ENCODE assay signal across 16 mouse cellular contexts in the genomic region with DNA sequence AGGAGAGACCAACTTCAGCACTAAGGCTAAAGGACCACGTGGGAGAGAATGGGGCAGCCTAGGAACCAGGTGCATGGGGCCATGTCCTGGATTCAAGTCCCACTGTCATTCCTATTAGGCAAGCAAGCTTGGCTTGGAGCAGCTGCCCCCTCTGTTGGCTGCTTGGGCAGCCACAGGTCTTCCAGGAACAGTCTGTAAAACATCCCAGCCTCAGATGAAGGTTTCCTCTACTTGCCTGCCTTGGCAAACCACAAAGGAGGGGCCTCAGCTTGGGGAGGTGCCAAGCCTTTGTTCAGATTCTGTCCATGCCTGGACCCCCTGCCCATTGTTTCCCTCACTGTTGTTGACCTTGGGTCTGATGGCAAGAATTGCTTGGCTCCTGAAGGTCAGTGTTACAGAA. TPM values are rescaled to one million over a fixed set of nuclear protein-coding genes. Genes with fewer than 3 reads are reported as not detected.
A peak's percentile ranks its signal among the peaks of the same experiment; 100 is the strongest.
DNase-seq lines count a peak whose midpoint lies in the region; ATAC-seq and TF ChIP-seq lines count a peak whose summit lies in the region.
"Had no signal": no experiment of that assay in that cellular context is flagged by ENCODE, and none has a peak within 500 bp of the region (broad histone marks: within the 10 kb centered on the region; RNA-seq: fewer than 3 reads in every experiment).

No protein-coding gene starts in this region.

- DNase-seq in forebrain, postnatal 0 days, result no peak
- no peak for DNase-seq in forebrain, embryonic 11.5 days (ENCODE audit: low spot score)
- peak; percentile 63 for DNase-seq in lung, postnatal 0 days (ENCODE audit: low spot score)
- no peak for DNase-seq in lung, adult 18-20 months
- no peak for DNase-seq in liver, adult 2 months (ENCODE audit: extremely low read depth, low read depth, low spot score)
- no peak for DNase-seq in layer of hippocampus, postnatal 14 days (ENCODE audit: low spot score in 2 of 2)
- DNase-seq: cerebellum, postnatal 36 days; thymus, postnatal 14 days had no signal

- ATAC-seq in forebrain, postnatal 0 days, result no peak
- ATAC-seq in forebrain, embryonic 11.5 days (replicated peaks; ENCODE audit: low FRiP score), result no peak
- no peak for ATAC-seq in lung, postnatal 0 days
- ATAC-seq in stomach, embryonic 14.5 days (ENCODE audit: insufficient number of reproducible peaks, insufficient read depth, low FRiP score, low read depth), result no peak; the same call in 1 of the 2 replicates
- no peak for ATAC-seq in forebrain, embryonic 13.5 days
- ATAC-seq: activated CD4-positive, CD25-positive, alpha-beta regulatory T cell, adult 4 months; hindbrain, postnatal 0 days had no signal

- H3K9me3 ChIP-seq in forebrain, postnatal 0 days (ENCODE audit: low read length), result no peaks in the 10 kb centered on the region
- H3K9me3 ChIP-seq in forebrain, embryonic 11.5 days (ENCODE audit: control insufficient read depth, low read length), result no peaks in the 10 kb centered on the region
- H3K9me3 ChIP-seq in lung, postnatal 0 days (ENCODE audit: low read length), result no peaks in the 10 kb centered on the region
- no peaks in the 10 kb centered on the region for H3K9me3 ChIP-seq in stomach, embryonic 14.5 days (ENCODE audit: control insufficient read depth, low read depth, low read length)
- H3K9me3 ChIP-seq in forebrain, embryonic 13.5 days (replicated peaks), result no peaks in the 10 kb centered on the region
- H3K9me3 ChIP-seq: embryonic facial prominence, embryonic 13.5 days; heart, embryonic 13.5 days had no signal

- WGBS in forebrain, postnatal 0 days, result 78% methylated on average over 1 of the region's 1 CpGs
- 53% methylated on average over 1 of the region's 1 CpGs for WGBS in forebrain, embryonic 11.5 days
- WGBS in lung, postnatal 0 days, result 53% methylated on average over 1 of the region's 1 CpGs
- 32% methylated on average over 1 of the region's 1 CpGs for WGBS in liver, adult 2 months
- WGBS in stomach, embryonic 14.5 days, result 45% methylated on average over 1 of the region's 1 CpGs
- 68% methylated on average over 1 of the region's 1 CpGs for WGBS in forebrain, embryonic 13.5 days

- no peaks in the 10 kb centered on the region for H3K36me3 ChIP-seq in forebrain, postnatal 0 days (ENCODE audit: insufficient read depth)
- H3K36me3 ChIP-seq in forebrain, embryonic 11.5 days (ENCODE audit: control insufficient read depth, insufficient read depth, low read length), result no peaks in the 10 kb centered on the region
- H3K36me3 ChIP-seq in lung, postnatal 0 days (ENCODE audit: insufficient read depth, low read length), result no peaks in the 10 kb centered on the region
- no peaks in the 10 kb centered on the region for H3K36me3 ChIP-seq in liver, adult 2 months (ENCODE audit: control insufficient read depth, insufficient read depth, low read length)
- no peaks in the 10 kb centered on the region for H3K36me3 ChIP-seq in stomach, embryonic 14.5 days (ENCODE audit: control insufficient read depth, insufficient read depth, low read length)
- H3K36me3 ChIP-seq in forebrain, embryonic 13.5 days (ENCODE audit: poor library complexity, severe bottlenecking), result no peaks in the 10 kb centered on the region
- H3K36me3 ChIP-seq: embryonic facial prominence, embryonic 13.5 days; heart, embryonic 13.5 days had no signal

- H3K4me1 ChIP-seq in forebrain, postnatal 0 days (ENCODE audit: insufficient read depth), result no peaks in the 10 kb centered on the region
- no peaks in the 10 kb centered on the region for H3K4me1 ChIP-seq in forebrain, embryonic 11.5 days (replicated peaks; ENCODE audit: control insufficient read depth, insufficient read depth, low read length)
- H3K4me1 ChIP-seq in lung, postnatal 0 days (ENCODE audit: insufficient read depth, low read depth, low read length), result peaks cover 32% of the 10 kb centered on the region; the same call in 1 of the 2 replicates
- peaks cover 12% of the 10 kb centered on the region for H3K4me1 ChIP-seq in liver, adult 2 months (ENCODE audit: control insufficient read depth, insufficient read depth, low read length)
- H3K4me1 ChIP-seq in stomach, embryonic 14.5 days (ENCODE audit: control insufficient read depth, insufficient read depth, low read length), result peaks cover 7% of the 10 kb centered on the region; the same call in 1 of the 2 replicates
- no peaks in the 10 kb centered on the region for H3K4me1 ChIP-seq in forebrain, embryonic 13.5 days

- H3K4me3 ChIP-seq in forebrain, postnatal 0 days (ENCODE audit: low read depth, low read length), result no peak overlapping the region
- H3K4me3 ChIP-seq in forebrain, embryonic 11.5 days (ENCODE audit: low read depth, low read length), result no peak overlapping the region
- no peak overlapping the region for H3K4me3 ChIP-seq in lung, postnatal 0 days (ENCODE audit: low read depth, low read length)
- H3K4me3 ChIP-seq in liver, adult 2 months (ENCODE audit: insufficient read depth, low read depth, low read length), result no peak overlapping the region
- H3K4me3 ChIP-seq in stomach, embryonic 14.5 days (ENCODE audit: low read depth, low read length), result no peak overlapping the region
- H3K4me3 ChIP-seq in forebrain, embryonic 13.5 days, result no peak overlapping the region
- H3K4me3 ChIP-seq: embryonic facial prominence, embryonic 13.5 days; heart, embryonic 13.5 days had no signal

- no peak for TF ChIP-seq POLR2A in liver, adult 2 months (IDR thresholded peaks at IDR 0.05; ENCODE audit: extremely low read depth, insufficient read depth, low read length)

- H3K27ac ChIP-seq in forebrain, postnatal 0 days (ENCODE audit: low read depth, low read length), result no peak overlapping the region
- no peak overlapping the region for H3K27ac ChIP-seq in forebrain, embryonic 11.5 days (ENCODE audit: low read depth, low read length)
- H3K27ac ChIP-seq in lung, postnatal 0 days (ENCODE audit: low read length), result no peak overlapping the region
- no peak overlapping the region for H3K27ac ChIP-seq in liver, adult 2 months (replicated peaks; ENCODE audit: insufficient read depth, low read depth, low read length)
- peak overlapping the region; percentile 15; the same call in 1 of the 2 replicates for H3K27ac ChIP-seq in stomach, embryonic 14.5 days (ENCODE audit: low read length)
- H3K27ac ChIP-seq in forebrain, embryonic 13.5 days, result no peak overlapping the region
- H3K27ac ChIP-seq: embryonic facial prominence, embryonic 13.5 days; heart, embryonic 13.5 days; hindbrain, postnatal 0 days had no signal

- TF ChIP-seq CTCF in forebrain, postnatal 0 days (IDR thresholded peaks at IDR 0.05; ENCODE audit: low read depth), result 0 out of 2 replicates have a peak, but pooled peaks have one; percentile 8
- peak; percentile 70 for TF ChIP-seq CTCF in lung, postnatal 0 days (IDR thresholded peaks at IDR 0.05)
- peak; percentile 67 for TF ChIP-seq CTCF in liver, adult 2 months (IDR thresholded peaks at IDR 0.05; ENCODE audit: low read depth, low read length)

- no peak overlapping the region for H3K9ac ChIP-seq in forebrain, postnatal 0 days
- no peak overlapping the region for H3K9ac ChIP-seq in forebrain, embryonic 11.5 days (ENCODE audit: low read length)
- H3K9ac ChIP-seq in lung, postnatal 0 days (replicated peaks; ENCODE audit: low read depth), result no peak overlapping the region
- no peak overlapping the region for H3K9ac ChIP-seq in liver, adult 2 months (ENCODE audit: low read depth, low read length)
- H3K9ac ChIP-seq in stomach, embryonic 14.5 days (replicated peaks; ENCODE audit: low read depth, low read length), result no peak overlapping the region
- no peak overlapping the region for H3K9ac ChIP-seq in forebrain, embryonic 13.5 days
- H3K9ac ChIP-seq: embryonic facial prominence, embryonic 13.5 days; heart, embryonic 13.5 days had no signal

- no peaks in the 10 kb centered on the region for H3K27me3 ChIP-seq in forebrain, postnatal 0 days (ENCODE audit: insufficient read depth, low read length)
- H3K27me3 ChIP-seq in forebrain, embryonic 11.5 days (ENCODE audit: control insufficient read depth, insufficient read depth, low read length), result no peaks in the 10 kb centered on the region
- H3K27me3 ChIP-seq in lung, postnatal 0 days (replicated peaks; ENCODE audit: insufficient read depth, low read length), result no peaks in the 10 kb centered on the region
- H3K27me3 ChIP-seq in liver, adult 2 months (ENCODE audit: control insufficient read depth, insufficient read depth, low read length), result no peaks in the 10 kb centered on the region
- H3K27me3 ChIP-seq in stomach, embryonic 14.5 days (ENCODE audit: control insufficient read depth, insufficient read depth, low read length), result no peaks in the 10 kb centered on the region
- H3K27me3 ChIP-seq in forebrain, embryonic 13.5 days, result no peaks in the 10 kb centered on the region
- H3K27me3 ChIP-seq: embryonic facial prominence, embryonic 13.5 days had no signal

- peak; percentile 54; the same call in 1 of the 2 replicates for TF ChIP-seq EP300 in lung, postnatal 0 days (IDR thresholded peaks at IDR 0.05)

- no peaks in the 10 kb centered on the region for H3K79me2 ChIP-seq in liver, adult 2 months (ENCODE audit: control insufficient read depth, insufficient read depth, low read length)

- H3K4me2 ChIP-seq in forebrain, postnatal 0 days (ENCODE audit: low read depth), result no peak overlapping the region
- H3K4me2 ChIP-seq in forebrain, embryonic 11.5 days (ENCODE audit: low read depth, low read length, severe bottlenecking), result no peak overlapping the region
- H3K4me2 ChIP-seq in lung, postnatal 0 days (replicated peaks; ENCODE audit: low read depth, low read length), result no peak overlapping the region
- no peak overlapping the region for H3K4me2 ChIP-seq in stomach, embryonic 14.5 days (replicated peaks; ENCODE audit: low read depth, low read length)
- no peak overlapping the region for H3K4me2 ChIP-seq in forebrain, embryonic 13.5 days
- H3K4me2 ChIP-seq: embryonic facial prominence, embryonic 13.5 days; heart, embryonic 13.5 days had no signal

RNA-seq across cellular contexts. Expression of a gene that starts 11.4 kb away (rescaled TPM):
- total RNA-seq in forebrain, postnatal 0 days (2014; rRNA removed), result 10.3 and 13.0 TPM in 2 replicates
- 11.0 and 11.9 TPM in 2 replicates for polyA plus RNA-seq in forebrain, postnatal 0 days (2015; fragmentation: Nextera tagmentation; extraction: Ambion mirVana)
- polyA plus RNA-seq in forebrain, embryonic 11.5 days (2014; fragmentation: Nextera tagmentation; extraction: Ambion mirVana), result 0.61 and 0.92 TPM in 2 replicates
- polyA plus RNA-seq in lung, postnatal 0 days (2015; fragmentation: Nextera tagmentation; extraction: Ambion mirVana), result 514 and 711 TPM in 2 replicates
- 78.1 and 91.4 TPM in 2 replicates for total RNA-seq in liver, adult 2 months (2014; rRNA removed)
- polyA plus RNA-seq in liver, adult 2 months (2012; rRNA removed), result 78.3 and 88.6 TPM in 2 replicates
- 2.6 and 2.8 TPM in 2 replicates for polyA plus RNA-seq in stomach, embryonic 14.5 days (2014; fragmentation: Nextera tagmentation; extraction: Ambion mirVana)
- 1.7 and 4.2 TPM in 2 replicates for polyA plus RNA-seq in forebrain, embryonic 13.5 days (2015; fragmentation: Nextera tagmentation; extraction: Ambion mirVana)
- total RNA-seq in layer of hippocampus, postnatal 14 days (2021), result 10 to 100 TPM in 1 of 2 experiments, 1 to 10 TPM in 1; 1.5 to 16.2 TPM

RNA-seq across cellular contexts. Expression of a gene that starts 51.3 kb away (rescaled TPM):
- total RNA-seq in forebrain, postnatal 0 days (2014; rRNA removed), result not detected in 2 replicates
- not detected in 2 replicates for polyA plus RNA-seq in forebrain, postnatal 0 days (2015; fragmentation: Nextera tagmentation; extraction: Ambion mirVana)
- polyA plus RNA-seq in forebrain, embryonic 11.5 days (2014; fragmentation: Nextera tagmentation; extraction: Ambion mirVana), result not detected in 2 replicates
- 0.12 TPM in 1 of 2 replicates, not detected in the other for polyA plus RNA-seq in lung, postnatal 0 days (2015; fragmentation: Nextera tagmentation; extraction: Ambion mirVana)
- 0.09 TPM in 1 of 2 replicates, not detected in the other for total RNA-seq in liver, adult 2 months (2014; rRNA removed)
- 0.09 TPM in 1 of 2 replicates, not detected in the other for polyA plus RNA-seq in liver, adult 2 months (2012; rRNA removed)
- polyA plus RNA-seq in stomach, embryonic 14.5 days (2014; fragmentation: Nextera tagmentation; extraction: Ambion mirVana), result not detected in 2 replicates
- not detected in 2 replicates for polyA plus RNA-seq in forebrain, embryonic 13.5 days (2015; fragmentation: Nextera tagmentation; extraction: Ambion mirVana)
- not detected for total RNA-seq in layer of hippocampus, postnatal 14 days (2021)
- total RNA-seq: hindbrain, postnatal 0 days; left cerebral cortex, postnatal 36 days; megakaryocyte progenitor cell, adult 5-6 weeks had no signal
- polyA plus RNA-seq: activated CD4-positive, CD25-positive, alpha-beta regulatory T cell, adult 4 months; embryonic facial prominence, embryonic 13.5 days; heart, embryonic 13.5 days; hindbrain, postnatal 0 days had no signal

Comparison
In these comparisons a context has a peak if more than half of its experiments do, and no peak if none do; other contexts are left out.
1. CTCF ChIP-seq: peak in every context shown above with its lines; median percentile 70 in lung, postnatal 0 days; 67 in liver, adult 2 months; 8 in forebrain, postnatal 0 days.